Mouse (Mus musculus) intestine, embryonic 15.5 days (tissue): Measurements from ENCODE around the gene Ttll10. TPM values are rescaled to one million over a fixed set of nuclear protein-coding genes. Genes with fewer than 3 reads are reported as not detected.

Experiments used
- ATAC-seq: fragments of 200-750 bp; cut with Nextera tagmentation; 2 replicates; pipeline ENCODE4 v1.8.0; 2017; ENCODE audit warnings: moderate TSS enrichment, moderate library complexity
- H3K27ac ChIP-seq: fragments of 300-500 bp; sonication (generic); 2 replicates; pipeline ENCODE4 v1.5.1; 2015; ENCODE audit warnings: mild to moderate bottlenecking, inconsistent platforms
- H3K27me3 ChIP-seq: fragments of 300-500 bp; sonication (generic); replicated peaks from 2 replicates; pipeline ENCODE4 v1.6.1; 2015; ENCODE audit warnings: inconsistent platforms
- H3K36me3 ChIP-seq: fragments of 300-500 bp; sonication (generic); 2 replicates; pipeline ENCODE4 v1.6.1; 2015; ENCODE audit warnings: inconsistent platforms
- H3K4me1 ChIP-seq: fragments of 300-500 bp; sonication (generic); replicated peaks from 2 replicates; pipeline ENCODE4 v1.6.1; 2015; ENCODE audit warnings: inconsistent platforms
- H3K4me2 ChIP-seq: fragments of 300-500 bp; sonication (generic); replicated peaks from 2 replicates; pipeline ENCODE4 v1.6.1; 2015; ENCODE audit warnings: mild to moderate bottlenecking, inconsistent platforms
- H3K4me3 ChIP-seq: fragments of 300-500 bp; sonication (generic); replicated peaks from 2 replicates; pipeline ENCODE4 v1.5.1; 2015; ENCODE audit warnings: inconsistent platforms
- H3K9ac ChIP-seq: fragments of 300-500 bp; sonication (generic); 2 replicates; pipeline ENCODE4 v1.6.1; 2015; ENCODE audit warnings: inconsistent platforms
- H3K9me3 ChIP-seq: fragments of 300-500 bp; sonication (generic); 2 replicates; pipeline ENCODE4 v1.6.1; 2016; ENCODE audit warnings: inconsistent platforms
- WGBS: fragments of 180-500 bp; shearing (Covaris S2); methylation state at CpG from one replicate; pipeline ENCODE4 v1.1.7; 2015; 5-methylcytosine and 5-hydroxymethylcytosine counted together
- polyA plus RNA-seq: library from polyadenylated mRNA; unstranded; fragments of >200 nt; fragmentation: Nextera tagmentation; extraction: Ambion mirVana; gene quantifications from 2 replicates; pipeline ENCODE4 v1.2.1, GENCODE M21; 2015

Ttll10 gene
- 3.1 and 3.9 TPM in 2 replicates for polyA plus RNA-seq

- H3K9me3 ChIP-seq: no peaks in the 10 kb centered on the region
- H3K4me1 ChIP-seq: peaks cover 14% of the 10 kb centered on the region
- H3K9ac ChIP-seq: peak within 1 kb of the TSS; percentile 65
- ATAC-seq: peak; percentile 78
- peak within 1 kb of the TSS; percentile 94 for H3K27ac ChIP-seq
- WGBS: 22% methylated on average over 5 of the region's 5 CpGs
- peak within 1 kb of the TSS; percentile 36 for H3K4me2 ChIP-seq
- no peaks in the 10 kb centered on the region for H3K36me3 ChIP-seq
- peak within 1 kb of the TSS; percentile 44 for H3K4me3 ChIP-seq
- H3K27me3 ChIP-seq: no peaks in the 10 kb centered on the region
Measured at GRCm38 (mm10) chr4:156059261-156059660, at the start of gene Ttll10. Gene Ttll10 (minus strand): TSS chr4:156059414.

GRCm38 (mm10) chr4:156103342-156103741 is 44.1 kb upstream of the Ttll10 start:
- no peaks in the 10 kb centered on the region for H3K36me3 ChIP-seq
- no peak overlapping the region for H3K4me3 ChIP-seq
- H3K4me2 ChIP-seq: no peak overlapping the region
- peak; percentile 18; the same call in 1 of the 2 replicates for ATAC-seq
- no peak overlapping the region for H3K27ac ChIP-seq
- no peak overlapping the region for H3K9ac ChIP-seq
- no peaks in the 10 kb centered on the region for H3K27me3 ChIP-seq
- 56% methylated on average over 4 of the region's 4 CpGs for WGBS
- no peaks in the 10 kb centered on the region for H3K4me1 ChIP-seq
- no peaks in the 10 kb centered on the region for H3K9me3 ChIP-seq

GRCm38 (mm10) chr4:156101481-156101903 is 42.3 kb upstream of the Ttll10 start:
- Histone ChIP-seq H3K9me3 (no peaks in the 10 kb centered on the region), H3K27me3 (no peaks in the 10 kb centered on the region), H3K36me3 (no peaks in the 10 kb centered on the region), H3K4me2 (no peak overlapping the region), H3K27ac (no peak overlapping the region), H3K4me3 (no peak overlapping the region), H3K9ac (no peak overlapping the region), H3K4me1 (no peaks in the 10 kb centered on the region)
- no peak for ATAC-seq
- 34% methylated on average over 3 of the region's 3 CpGs for WGBS

GRCm38 (mm10) chr4:156100501-156100900 is 41.3 kb upstream of the Ttll10 start:
- WGBS: 52% methylated on average over 5 of the region's 5 CpGs
- ATAC-seq: peak; percentile 83
- Histone ChIP-seq H3K27ac (peak overlapping the region; percentile 75), H3K9ac (no peak overlapping the region), H3K4me3 (no peak overlapping the region), H3K9me3 (no peaks in the 10 kb centered on the region), H3K36me3 (no peaks in the 10 kb centered on the region), H3K27me3 (no peaks in the 10 kb centered on the region), H3K4me2 (0 out of 2 replicates have a peak overlapping the region, but pooled peaks have one; percentile 14), H3K4me1 (no peaks in the 10 kb centered on the region)

GRCm38 (mm10) chr4:156099427-156099826 is 40.2 kb upstream of the Ttll10 start:
- Histone ChIP-seq H3K36me3 (no peaks in the 10 kb centered on the region), H3K4me2 (no peak overlapping the region), H3K27ac (no peak overlapping the region), H3K4me1 (no peaks in the 10 kb centered on the region), H3K4me3 (no peak overlapping the region), H3K9me3 (no peaks in the 10 kb centered on the region), H3K27me3 (no peaks in the 10 kb centered on the region), H3K9ac (no peak overlapping the region)
- ATAC-seq: no peak
- 73% methylated on average over 6 of the region's 6 CpGs for WGBS

GRCm38 (mm10) chr4:156097770-156098366 is 38.7 kb upstream of the Ttll10 start:
- no peak for ATAC-seq
- 64% methylated on average over 9 of the region's 9 CpGs for WGBS
- Histone ChIP-seq H3K9me3 (no peaks in the 10 kb centered on the region), H3K9ac (no peak overlapping the region), H3K27me3 (no peaks in the 10 kb centered on the region), H3K27ac (no peak overlapping the region), H3K4me2 (no peak overlapping the region), H3K36me3 (no peaks in the 10 kb centered on the region), H3K4me3 (no peak overlapping the region), H3K4me1 (0 out of 2 replicates have a peak, but pooled peaks cover 3% of the 10 kb centered on the region)

GRCm38 (mm10) chr4:156096191-156096590 is 37.0 kb upstream of the Ttll10 start:
- 79% methylated on average over 1 of the region's 1 CpGs for WGBS
- Histone ChIP-seq H3K4me1 (0 out of 2 replicates have a peak, but pooled peaks cover 3% of the 10 kb centered on the region), H3K9me3 (no peaks in the 10 kb centered on the region), H3K36me3 (no peaks in the 10 kb centered on the region), H3K27me3 (no peaks in the 10 kb centered on the region), H3K4me3 (no peak overlapping the region), H3K9ac (no peak overlapping the region), H3K27ac (no peak overlapping the region), H3K4me2 (no peak overlapping the region)
- no peak for ATAC-seq

GRCm38 (mm10) chr4:156093758-156094157 is 34.5 kb upstream of the Ttll10 start:
- ATAC-seq: peak; percentile 60; the same call in 1 of the 2 replicates
- H3K36me3 ChIP-seq: no peaks in the 10 kb centered on the region
- no peaks in the 10 kb centered on the region for H3K9me3 ChIP-seq
- no peak overlapping the region for H3K4me2 ChIP-seq
- 0 out of 2 replicates have a peak, but pooled peaks cover 3% of the 10 kb centered on the region for H3K4me1 ChIP-seq
- H3K27me3 ChIP-seq: no peaks in the 10 kb centered on the region
- H3K27ac ChIP-seq: no peak overlapping the region
- WGBS: 63% methylated on average over 5 of the region's 5 CpGs
- no peak overlapping the region for H3K4me3 ChIP-seq
- H3K9ac ChIP-seq: no peak overlapping the region

GRCm38 (mm10) chr4:156092765-156093164 is 33.6 kb upstream of the Ttll10 start:
- no peak overlapping the region for H3K4me2 ChIP-seq
- H3K9ac ChIP-seq: no peak overlapping the region
- H3K9me3 ChIP-seq: no peaks in the 10 kb centered on the region
- 0 out of 2 replicates have a peak, but pooled peaks cover 3% of the 10 kb centered on the region for H3K4me1 ChIP-seq
- no peak overlapping the region for H3K27ac ChIP-seq
- H3K4me3 ChIP-seq: no peak overlapping the region
- ATAC-seq: no peak
- H3K36me3 ChIP-seq: no peaks in the 10 kb centered on the region
- WGBS: 62% methylated on average over 1 of the region's 1 CpGs
- H3K27me3 ChIP-seq: no peaks in the 10 kb centered on the region

- no peaks in the 10 kb centered on the region for H3K36me3 ChIP-seq
- no peak overlapping the region for H3K9ac ChIP-seq
- no peak overlapping the region for H3K4me2 ChIP-seq
- no peaks in the 10 kb centered on the region for H3K9me3 ChIP-seq
- H3K4me3 ChIP-seq: no peak overlapping the region
- 0 out of 2 replicates have a peak, but pooled peaks cover 3% of the 10 kb centered on the region for H3K4me1 ChIP-seq
- no peak overlapping the region for H3K27ac ChIP-seq
- WGBS: 71% methylated on average over 1 of the region's 1 CpGs
- H3K27me3 ChIP-seq: no peaks in the 10 kb centered on the region
- no peak; the same call in 1 of the 2 replicates for ATAC-seq
Measured at GRCm38 (mm10) chr4:156091236-156091635, 32.0 kb upstream of the Ttll10 start.

- Histone ChIP-seq H3K9ac (no peak overlapping the region), H3K27me3 (no peaks in the 10 kb centered on the region), H3K9me3 (no peaks in the 10 kb centered on the region), H3K4me2 (0 out of 2 replicates have a peak overlapping the region, but pooled peaks have one; percentile 19), H3K4me1 (peaks cover 3% of the 10 kb centered on the region; the same call in 1 of the 2 replicates), H3K27ac (no peak overlapping the region), H3K36me3 (no peaks in the 10 kb centered on the region), H3K4me3 (no peak overlapping the region)
- WGBS: 16% methylated on average over 5 of the region's 5 CpGs
- ATAC-seq: peak; percentile 60
Measured at GRCm38 (mm10) chr4:156087398-156088087, 28.3 kb upstream of the Ttll10 start.

GRCm38 (mm10) chr4:156085256-156085655 is 26.0 kb upstream of the Ttll10 start:
- Histone ChIP-seq H3K4me1 (peaks cover 3% of the 10 kb centered on the region; the same call in 1 of the 2 replicates), H3K27ac (no peak overlapping the region), H3K9ac (no peak overlapping the region), H3K36me3 (no peaks in the 10 kb centered on the region), H3K27me3 (no peaks in the 10 kb centered on the region), H3K4me2 (no peak overlapping the region), H3K9me3 (no peaks in the 10 kb centered on the region), H3K4me3 (no peak overlapping the region)
- 86% methylated on average over 8 of the region's 8 CpGs for WGBS
- ATAC-seq: no peak
